Mouse (Mus musculus) kidney, postnatal 14 days (tissue): ENCODE measurements around the gene Klhl26.
"Not testable (repeated sequence)": the region's sequence is repeated elsewhere in the genome, so short reads cannot be mapped to it uniquely, and the experiment has no call there.

Experiments
- DNase-seq: peaks from one replicate; pipeline ENCODE4 v3.0.0; 2022; ENCODE audit warnings: mixed read lengths

Gene Klhl26

GRCm38 (mm10) chr8:70476333-70477268 lies at the start of gene Klhl26:
Gene Klhl26, minus strand, starts transcription at chr8:70476968.
- peak; percentile 97 for DNase-seq

GRCm38 (mm10) chr8:70522592-70523403 lies 46.0 kb upstream of the Klhl26 start:
- peak; percentile 97 for DNase-seq

GRCm38 (mm10) chr8:70519606-70520005 lies 42.8 kb upstream of the Klhl26 start:
- DNase-seq, result no peak

- no peak for DNase-seq
Observed at GRCm38 (mm10) chr8:70519043-70519442, 42.3 kb upstream of the Klhl26 start.

- DNase-seq, result no peak
Observed at GRCm38 (mm10) chr8:70517940-70518643, 41.3 kb upstream of the Klhl26 start.

GRCm38 (mm10) chr8:70513441-70513840 lies 36.7 kb upstream of the Klhl26 start:
- no peak for DNase-seq

- no peak for DNase-seq
Observed at GRCm38 (mm10) chr8:70512253-70512903, 35.6 kb upstream of the Klhl26 start.

- no peak for DNase-seq
Observed at GRCm38 (mm10) chr8:70511770-70512169, 35.0 kb upstream of the Klhl26 start.

GRCm38 (mm10) chr8:70511174-70511573 lies 34.4 kb upstream of the Klhl26 start:
- not testable (repeated sequence) for DNase-seq

GRCm38 (mm10) chr8:70510228-70510915 lies 33.6 kb upstream of the Klhl26 start, which contains the start of gene Uba52:
Gene Uba52, minus strand, starts transcription at chr8:70510801.
- peak; percentile 98 for DNase-seq

- no peak for DNase-seq
Observed at GRCm38 (mm10) chr8:70509281-70509952, 32.6 kb upstream of the Klhl26 start.

GRCm38 (mm10) chr8:70507027-70507393 lies 30.2 kb upstream of the Klhl26 start:
- DNase-seq, result no peak

GRCm38 (mm10) chr8:70506328-70507026 lies 29.7 kb upstream of the Klhl26 start, which contains the start of gene Rex1bd:
Gene Rex1bd, minus strand, starts transcription at chr8:70506752.
- peak; percentile 96 for DNase-seq

- DNase-seq, result no peak
Observed at GRCm38 (mm10) chr8:70505698-70506327, 29.0 kb upstream of the Klhl26 start.

GRCm38 (mm10) chr8:70504851-70505250 lies 28.1 kb upstream of the Klhl26 start:
- DNase-seq, result peak; percentile 80

- DNase-seq, result peak; percentile 81
Observed at GRCm38 (mm10) chr8:70504291-70504716, 27.5 kb upstream of the Klhl26 start.

- peak; percentile 85 for DNase-seq
Observed at GRCm38 (mm10) chr8:70503062-70503750, 26.4 kb upstream of the Klhl26 start.

GRCm38 (mm10) chr8:70502540-70502939 lies 25.8 kb upstream of the Klhl26 start:
- no peak for DNase-seq
